Mouse (Mus musculus): Measurements from ENCODE around the gene Pramef20. TPM values are rescaled to one million over a fixed set of nuclear protein-coding genes. Genes with fewer than 3 reads are reported as not detected.

Gene Pramef20
- polyA plus RNA-seq (2012; rRNA removed) = not detected in 2 replicates

GRCm38 (mm10) chr4:144377911-144378310 lies at the start of gene Pramef20:
Gene Pramef20 (minus strand): TSS chr4:144377933.

GRCm38 (mm10) chr4:144408290-144408689 lies 30.6 kb upstream of the Pramef20 start, which contains the start of gene Pramef12:
Gene Pramef12 (minus strand): TSS chr4:144408464.

GRCm38 (mm10) chr4:144357642-144358041 lies 20.1 kb downstream of the Pramef20 start, which contains the start of gene Gm13119:
Gene Gm13119 (plus strand): TSS chr4:144357942.

GRCm38 (mm10) chr4:144329949-144330348 lies 47.8 kb downstream of the Pramef20 start, which contains the start of gene Gm13128:
Gene Gm13128 (plus strand): TSS chr4:144330249.

Other genes starting within 250 kb of the Pramef20 start
- gene Oog3, start 215.3 kb downstream of the Pramef20 start, polyA plus RNA-seq (2012; rRNA removed) = not detected in 2 replicates
- not detected in 2 replicates for gene Oog2, start 187.2 kb downstream of the Pramef20 start, polyA plus RNA-seq (2012; rRNA removed)
- gene C87977, start 164.6 kb downstream of the Pramef20 start, polyA plus RNA-seq (2012; rRNA removed) = not detected in 2 replicates
- gene Pramel5, start 97.4 kb downstream of the Pramef20 start, polyA plus RNA-seq (2012; rRNA removed) = not detected in 2 replicates
- gene Gm13128, start 47.7 kb downstream of the Pramef20 start, polyA plus RNA-seq (2012; rRNA removed) = not detected in 2 replicates
- gene Gm13119, start 20.0 kb downstream of the Pramef20 start, polyA plus RNA-seq (2012; rRNA removed) = not detected in 2 replicates
- gene Pramef12, start 30.5 kb upstream of the Pramef20 start, polyA plus RNA-seq (2012; rRNA removed) = 0.04 and 0.08 TPM in 2 replicates
- gene 1700012P22Rik, start 60.8 kb upstream of the Pramef20 start, polyA plus RNA-seq (2012; rRNA removed) = not detected in 2 replicates
- gene Gm9944, start 75.4 kb upstream of the Pramef20 start, polyA plus RNA-seq (2012; rRNA removed) = not detected in 2 replicates
- 0.04 and 0.10 TPM in 2 replicates for gene Aadacl3, start 85.8 kb upstream of the Pramef20 start, polyA plus RNA-seq (2012; rRNA removed)
- gene 9430007A20Rik, start 141.9 kb upstream of the Pramef20 start, polyA plus RNA-seq (2012; rRNA removed) = not detected in 2 replicates
- not detected in 2 replicates for gene Gm13124, start 187.2 kb upstream of the Pramef20 start, polyA plus RNA-seq (2012; rRNA removed)
- gene Aadacl4, start 235.8 kb upstream of the Pramef20 start, polyA plus RNA-seq (2012; rRNA removed) = 0.13 TPM in 1 of 2 replicates, not detected in the other